Mouse (Mus musculus): ENCODE measurements around the gene Aadacl2. TPM values are rescaled to one million over a fixed set of nuclear protein-coding genes. Genes with fewer than 3 reads are reported as not detected.

Aadacl2 gene
- not detected in 2 replicates for polyA plus RNA-seq (2014; fragmentation: Nextera tagmentation; extraction: Ambion mirVana)

- Histone ChIP-seq H3K4me1 (ENCODE audit: control insufficient read depth, insufficient read depth, low read length) (no peaks in the 10 kb centered on the region), H3K9ac (ENCODE audit: low read depth, low read length) (no peak within 1 kb of the TSS), H3K4me2 (replicated peaks; ENCODE audit: low read depth, low read length) (no peak within 1 kb of the TSS), H3K4me3 (ENCODE audit: low read length) (no peak within 1 kb of the TSS), H3K36me3 (ENCODE audit: control insufficient read depth, insufficient read depth, low read length) (no peaks in the 10 kb centered on the region), H3K27me3 (ENCODE audit: control insufficient read depth, insufficient read depth, low read length) (no peaks in the 10 kb centered on the region), H3K9me3 (ENCODE audit: control insufficient read depth, low read length) (no peaks in the 10 kb centered on the region), H3K27ac (ENCODE audit: low read depth, low read length) (no peak within 1 kb of the TSS)
- 84% methylated on average over 1 of the region's 1 CpGs for WGBS
- ATAC-seq (ENCODE audit: low FRiP score, low TSS enrichment): no peak
Observed at GRCm38 (mm10) chr3:60006443-60006842, at the start of gene Aadacl2. TSS of gene Aadacl2 (plus strand) at chr3:60006743.

GRCm38 (mm10) chr3:59970891-59971290, 35.7 kb upstream of the Aadacl2 start:
- 88% methylated on average over 5 of the region's 5 CpGs for WGBS
- Histone ChIP-seq H3K36me3 (ENCODE audit: control insufficient read depth, insufficient read depth, low read length) (no peaks in the 10 kb centered on the region), H3K27me3 (ENCODE audit: control insufficient read depth, insufficient read depth, low read length) (no peaks in the 10 kb centered on the region), H3K27ac (ENCODE audit: low read depth, low read length) (no peak overlapping the region), H3K4me2 (replicated peaks; ENCODE audit: low read depth, low read length) (no peak overlapping the region), H3K4me3 (ENCODE audit: low read length) (no peak overlapping the region), H3K9me3 (ENCODE audit: control insufficient read depth, low read length) (no peaks in the 10 kb centered on the region), H3K4me1 (ENCODE audit: control insufficient read depth, insufficient read depth, low read length) (no peaks in the 10 kb centered on the region), H3K9ac (ENCODE audit: low read depth, low read length) (no peak overlapping the region)
- ATAC-seq (ENCODE audit: low FRiP score, low TSS enrichment): no peak

GRCm38 (mm10) chr3:59974591-59974990, 32.0 kb upstream of the Aadacl2 start:
- Histone ChIP-seq H3K27ac (ENCODE audit: low read depth, low read length) (no peak overlapping the region), H3K9me3 (ENCODE audit: control insufficient read depth, low read length) (no peaks in the 10 kb centered on the region), H3K4me1 (ENCODE audit: control insufficient read depth, insufficient read depth, low read length) (no peaks in the 10 kb centered on the region), H3K4me3 (ENCODE audit: low read length) (no peak overlapping the region), H3K9ac (ENCODE audit: low read depth, low read length) (no peak overlapping the region), H3K27me3 (ENCODE audit: control insufficient read depth, insufficient read depth, low read length) (no peaks in the 10 kb centered on the region), H3K36me3 (ENCODE audit: control insufficient read depth, insufficient read depth, low read length) (no peaks in the 10 kb centered on the region), H3K4me2 (replicated peaks; ENCODE audit: low read depth, low read length) (no peak overlapping the region)
- ATAC-seq (ENCODE audit: low FRiP score, low TSS enrichment): no peak

GRCm38 (mm10) chr3:60003622-60004021, 2.9 kb upstream of the Aadacl2 start:
- no peaks in the 10 kb centered on the region for H3K4me1 ChIP-seq (ENCODE audit: control insufficient read depth, insufficient read depth, low read length)
- no peaks in the 10 kb centered on the region for H3K36me3 ChIP-seq (ENCODE audit: control insufficient read depth, insufficient read depth, low read length)
- H3K9ac ChIP-seq (ENCODE audit: low read depth, low read length): no peak overlapping the region
- no peak overlapping the region for H3K4me3 ChIP-seq (ENCODE audit: low read length)
- no peaks in the 10 kb centered on the region for H3K9me3 ChIP-seq (ENCODE audit: control insufficient read depth, low read length)
- H3K27ac ChIP-seq (ENCODE audit: low read depth, low read length): no peak overlapping the region
- H3K27me3 ChIP-seq (ENCODE audit: control insufficient read depth, insufficient read depth, low read length): no peaks in the 10 kb centered on the region
- no peak for ATAC-seq (ENCODE audit: low FRiP score, low TSS enrichment)
- no peak overlapping the region for H3K4me2 ChIP-seq (replicated peaks; ENCODE audit: low read depth, low read length)

GRCm38 (mm10) chr3:60025417-60025816, 18.9 kb downstream of the Aadacl2 start, which contains the start of gene Aadac:
TSS of gene Aadac (plus strand) at chr3:60025717.
- Histone ChIP-seq H3K4me2 (replicated peaks; ENCODE audit: low read depth, low read length) (no peak within 1 kb of the TSS), H3K4me1 (ENCODE audit: control insufficient read depth, insufficient read depth, low read length) (no peaks in the 10 kb centered on the region), H3K27me3 (ENCODE audit: control insufficient read depth, insufficient read depth, low read length) (no peaks in the 10 kb centered on the region), H3K9ac (ENCODE audit: low read depth, low read length) (no peak within 1 kb of the TSS), H3K27ac (ENCODE audit: low read depth, low read length) (no peak within 1 kb of the TSS), H3K9me3 (ENCODE audit: control insufficient read depth, low read length) (no peaks in the 10 kb centered on the region), H3K36me3 (ENCODE audit: control insufficient read depth, insufficient read depth, low read length) (no peaks in the 10 kb centered on the region), H3K4me3 (ENCODE audit: low read length) (no peak within 1 kb of the TSS)
- WGBS: 80% methylated on average over 1 of the region's 1 CpGs
- no peak for ATAC-seq (ENCODE audit: low FRiP score, low TSS enrichment)

- H3K9ac ChIP-seq (ENCODE audit: low read depth, low read length): no peak overlapping the region
- WGBS: 90% methylated on average over 4 of the region's 4 CpGs
- H3K4me1 ChIP-seq (ENCODE audit: control insufficient read depth, insufficient read depth, low read length): no peaks in the 10 kb centered on the region
- H3K4me3 ChIP-seq (ENCODE audit: low read length): no peak overlapping the region
- H3K36me3 ChIP-seq (ENCODE audit: control insufficient read depth, insufficient read depth, low read length): no peaks in the 10 kb centered on the region
- no peak for ATAC-seq (ENCODE audit: low FRiP score, low TSS enrichment)
- no peak overlapping the region for H3K27ac ChIP-seq (ENCODE audit: low read depth, low read length)
- no peaks in the 10 kb centered on the region for H3K9me3 ChIP-seq (ENCODE audit: control insufficient read depth, low read length)
- H3K27me3 ChIP-seq (ENCODE audit: control insufficient read depth, insufficient read depth, low read length): no peaks in the 10 kb centered on the region
- no peak overlapping the region for H3K4me2 ChIP-seq (replicated peaks; ENCODE audit: low read depth, low read length)
Observed at GRCm38 (mm10) chr3:60031511-60031910, 25.0 kb downstream of the Aadacl2 start.

GRCm38 (mm10) chr3:60046221-60046913, 39.8 kb downstream of the Aadacl2 start:
- no peak overlapping the region for H3K4me3 ChIP-seq (ENCODE audit: low read length)
- H3K4me2 ChIP-seq (replicated peaks; ENCODE audit: low read depth, low read length): no peak overlapping the region
- no peak for ATAC-seq (ENCODE audit: low FRiP score, low TSS enrichment)
- 66% methylated on average over 3 of the region's 3 CpGs for WGBS
- no peaks in the 10 kb centered on the region for H3K36me3 ChIP-seq (ENCODE audit: control insufficient read depth, insufficient read depth, low read length)
- H3K4me1 ChIP-seq (ENCODE audit: control insufficient read depth, insufficient read depth, low read length): no peaks in the 10 kb centered on the region
- H3K27ac ChIP-seq (ENCODE audit: low read depth, low read length): no peak overlapping the region
- no peak overlapping the region for H3K9ac ChIP-seq (ENCODE audit: low read depth, low read length)
- H3K9me3 ChIP-seq (ENCODE audit: control insufficient read depth, low read length): no peaks in the 10 kb centered on the region
- no peaks in the 10 kb centered on the region for H3K27me3 ChIP-seq (ENCODE audit: control insufficient read depth, insufficient read depth, low read length)

GRCm38 (mm10) chr3:60053231-60053927, 46.8 kb downstream of the Aadacl2 start:
- H3K4me2 ChIP-seq (replicated peaks; ENCODE audit: low read depth, low read length): no peak overlapping the region
- WGBS: 72% methylated on average over 3 of the region's 3 CpGs
- no peaks in the 10 kb centered on the region for H3K4me1 ChIP-seq (ENCODE audit: control insufficient read depth, insufficient read depth, low read length)
- H3K9me3 ChIP-seq (ENCODE audit: control insufficient read depth, low read length): no peaks in the 10 kb centered on the region
- no peak overlapping the region for H3K4me3 ChIP-seq (ENCODE audit: low read length)
- no peaks in the 10 kb centered on the region for H3K27me3 ChIP-seq (ENCODE audit: control insufficient read depth, insufficient read depth, low read length)
- H3K27ac ChIP-seq (ENCODE audit: low read depth, low read length): no peak overlapping the region
- H3K9ac ChIP-seq (ENCODE audit: low read depth, low read length): no peak overlapping the region
- no peak for ATAC-seq (ENCODE audit: low FRiP score, low TSS enrichment)
- no peaks in the 10 kb centered on the region for H3K36me3 ChIP-seq (ENCODE audit: control insufficient read depth, insufficient read depth, low read length)

- ATAC-seq (ENCODE audit: low FRiP score, low TSS enrichment): no peak
- Histone ChIP-seq H3K4me1 (ENCODE audit: control insufficient read depth, insufficient read depth, low read length) (no peaks in the 10 kb centered on the region), H3K9ac (ENCODE audit: low read depth, low read length) (no peak overlapping the region), H3K4me3 (ENCODE audit: low read length) (no peak overlapping the region), H3K27ac (ENCODE audit: low read depth, low read length) (no peak overlapping the region), H3K36me3 (ENCODE audit: control insufficient read depth, insufficient read depth, low read length) (no peaks in the 10 kb centered on the region), H3K27me3 (ENCODE audit: control insufficient read depth, insufficient read depth, low read length) (no peaks in the 10 kb centered on the region), H3K9me3 (ENCODE audit: control insufficient read depth, low read length) (no peaks in the 10 kb centered on the region), H3K4me2 (replicated peaks; ENCODE audit: low read depth, low read length) (no peak overlapping the region)
- WGBS: 89% methylated on average over 2 of the region's 2 CpGs
Observed at GRCm38 (mm10) chr3:60053931-60054330, 47.4 kb downstream of the Aadacl2 start.
